ENCODE assay signal across 10 mouse cellular contexts in genomic region chr19:21227131-21227530, GRCm38 (mm10). TPM values are rescaled to one million over a fixed set of nuclear protein-coding genes. Genes with fewer than 3 reads are reported as not detected.
DNase-seq lines count a peak whose midpoint lies in the region; ATAC-seq lines count a peak whose summit lies in the region.
"Had no signal": no experiment of that assay in that cellular context is flagged by ENCODE, and none has a peak within 500 bp of the region (broad histone marks: within the 10 kb centered on the region; RNA-seq: fewer than 3 reads in every experiment).

No protein-coding gene starts in this region.

- no peaks in the 10 kb centered on the region for H3K4me1 ChIP-seq in heart, embryonic 10.5 days
- H3K4me1 ChIP-seq: embryonic facial prominence, embryonic 13.5 days; neural tube, embryonic 13.5 days had no signal

- 72% methylated on average over 4 of the region's 4 CpGs for WGBS in heart, embryonic 10.5 days

- H3K9me3 ChIP-seq in heart, embryonic 10.5 days, result no peaks in the 10 kb centered on the region
- H3K9me3 ChIP-seq: embryonic facial prominence, embryonic 13.5 days; neural tube, embryonic 13.5 days had no signal

- no peak for ATAC-seq in megakaryocyte progenitor cell, adult 5-6 weeks (replicated peaks; ENCODE audit: poor library complexity)

- no peaks in the 10 kb centered on the region for H3K36me3 ChIP-seq in heart, embryonic 10.5 days
- H3K36me3 ChIP-seq: embryonic facial prominence, embryonic 13.5 days; neural tube, embryonic 13.5 days had no signal

- H3K4me3 ChIP-seq in heart, embryonic 10.5 days, result no peak overlapping the region
- H3K4me3 ChIP-seq: embryonic facial prominence, embryonic 13.5 days; neural tube, embryonic 13.5 days had no signal

- H3K27me3 ChIP-seq in heart, embryonic 10.5 days (ENCODE audit: insufficient read depth, poor library complexity, severe bottlenecking), result no peaks in the 10 kb centered on the region
- H3K27me3 ChIP-seq: embryonic facial prominence, embryonic 13.5 days; neural tube, embryonic 13.5 days had no signal

- H3K27ac ChIP-seq in heart, embryonic 10.5 days, result no peak overlapping the region
- H3K27ac ChIP-seq: embryonic facial prominence, embryonic 13.5 days; neural tube, embryonic 13.5 days had no signal

- DNase-seq in heart, adult 8-10 months (ENCODE audit: low spot score), result peak; percentile 7
- DNase-seq in heart, embryonic 10.5 days (ENCODE audit: low spot score), result no peak
- DNase-seq in Muller cell, postnatal 12 days (ENCODE audit: inconsistent ontology term), result peak; percentile 76
- DNase-seq in fat pad, adult 2 months (ENCODE audit: extremely low read depth, low read depth, low spot score), result peak; percentile 98
- peak; percentile 62 to 71 for DNase-seq in left cerebral cortex, adult 18-20 months (ENCODE audit: low spot score in 2 of 2)
- DNase-seq in retina, postnatal 1 day, result no peak
- DNase-seq in spleen, adult 12 weeks (ENCODE audit: low spot score), result no peak

RNA-seq across cellular contexts. Expression of gene Zfand5, which starts 44.9 kb away (rescaled TPM):
- 100 to 1,000 TPM; 106 to 135 (median 128) TPM for total RNA-seq in heart, adult 8-10 months (2022)
- 85.7 and 90.0 TPM in 2 replicates for polyA plus RNA-seq in heart, embryonic 10.5 days (2016; fragmentation: Nextera tagmentation; extraction: Ambion mirVana)
- total RNA-seq in left cerebral cortex, adult 18-20 months (2021), result 100 to 1,000 TPM; 169 to 175 TPM
- total RNA-seq in megakaryocyte progenitor cell, adult 5-6 weeks (2015), result 134 and 154 TPM in 2 replicates
- 87.5 and 93.1 TPM in 2 replicates for total RNA-seq in megakaryocyte progenitor cell, adult 5-6 weeks (2017)

Comparison
In these comparisons a context has a peak if more than half of its experiments do, and no peak if none do; other contexts are left out.
1. DNase-seq: peak in heart, adult 8-10 months (single experiment), Muller cell, postnatal 12 days (single experiment), fat pad, adult 2 months (single experiment) and left cerebral cortex, adult 18-20 months (2 of 2); none in heart, embryonic 10.5 days (single experiment), retina, postnatal 1 day (single experiment) and spleen, adult 12 weeks (single experiment).